In the genomic region with DNA sequence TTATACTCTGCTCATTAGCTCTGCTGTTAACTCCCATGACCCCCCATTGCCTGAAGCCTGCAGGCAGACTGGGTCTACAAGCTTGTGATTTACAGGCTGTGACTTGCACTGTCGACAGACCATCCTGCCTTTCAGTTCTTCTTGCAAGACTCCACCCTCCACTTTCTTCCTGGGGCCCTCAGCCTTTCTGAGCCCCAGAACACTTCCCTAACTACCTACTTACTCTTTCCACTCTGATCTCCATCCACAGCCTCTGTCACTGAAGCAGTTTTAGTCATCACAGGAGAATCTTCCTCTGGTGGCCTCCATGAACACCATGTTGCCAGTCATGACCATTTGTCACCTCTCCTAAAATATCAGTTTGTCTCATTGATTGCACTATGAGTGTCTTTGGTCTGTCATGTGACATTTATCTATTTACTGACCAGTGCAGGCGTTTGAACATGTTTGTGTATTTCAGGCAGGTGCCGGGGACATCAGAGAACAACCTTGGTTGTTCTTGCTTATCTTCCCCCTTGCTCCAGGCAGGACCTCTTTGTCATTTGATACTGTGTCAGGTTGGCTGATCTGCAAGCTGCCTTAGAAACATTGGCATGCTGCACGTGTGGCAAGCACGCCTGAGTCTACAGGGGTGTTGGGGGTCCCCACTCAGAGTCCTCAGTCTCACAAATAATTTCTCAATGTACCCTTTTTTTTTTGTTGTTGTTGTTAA, we compare ENCODE assay signal across 8 mouse cellular contexts. TPM values are rescaled to one million over a fixed set of nuclear protein-coding genes. Genes with fewer than 3 reads are reported as not detected.
A peak's percentile ranks its signal among the peaks of the same experiment; 100 is the strongest.
DNase-seq lines count a peak whose midpoint lies in the region; ATAC-seq and TF ChIP-seq lines count a peak whose summit lies in the region.

No protein-coding gene starts in this region.

- no peak for ATAC-seq in limb, embryonic 11.5 days (ENCODE audit: insufficient number of reproducible peaks, low FRiP score, low TSS enrichment, low read depth)

- H3K4me2 ChIP-seq in limb, embryonic 11.5 days (ENCODE audit: low read depth, severe bottlenecking) = no peak overlapping the region

- no peaks in the 10 kb centered on the region for H3K79me2 ChIP-seq in heart, adult 2 months (replicated peaks; ENCODE audit: control insufficient read depth, insufficient read depth, low read length)

- no peaks in the 10 kb centered on the region for H3K9me3 ChIP-seq in limb, embryonic 11.5 days (ENCODE audit: control insufficient read depth, low read length)

- WGBS in heart, adult 2 months = 36% methylated on average over 5 of the region's 5 CpGs
- 44% methylated on average over 5 of the region's 5 CpGs for WGBS in thymus, adult 2 months
- 21% methylated on average over 5 of the region's 5 CpGs for WGBS in limb, embryonic 11.5 days

- DNase-seq in heart, adult 2 months = peak in 1 of 2 experiments; percentile 44
- DNase-seq in heart, postnatal 36 days = no peak
- DNase-seq in thymus, adult 2 months = no peak
- no peak for DNase-seq in thymus, postnatal 10 days (ENCODE audit: low spot score in 2 of 2)
- DNase-seq in limb, embryonic 11.5 days (ENCODE audit: low spot score) = peak; percentile 43
- peak; percentile 66 for DNase-seq in splenic B cell, adult 2 months (ENCODE audit: low read depth, low spot score)
- DNase-seq in left cerebral cortex, postnatal 10 days (ENCODE audit: extremely low spot score in 1 of 2, low spot score in 2 of 2) = no peak
- no peak for DNase-seq in yolk sac, embryonic 10.5 days (ENCODE audit: low spot score)

- TF ChIP-seq CTCF in heart, adult 2 months (IDR thresholded peaks at IDR 0.05) = no peak
- no peak for TF ChIP-seq CTCF in thymus, adult 2 months (IDR thresholded peaks at IDR 0.05; ENCODE audit: borderline replicate concordance, control insufficient read depth, extremely low read depth, insufficient read depth, low read length, poor library complexity)

- peak; percentile 62; the same call in 1 of the 2 replicates for TF ChIP-seq EP300 in heart, adult 2 months (IDR thresholded peaks at IDR 0.05; ENCODE audit: insufficient read depth, low read depth, low read length)

- peaks cover 12% of the 10 kb centered on the region for H3K36me3 ChIP-seq in heart, adult 2 months (ENCODE audit: control insufficient read depth, insufficient read depth, low read length)
- peaks cover 33% of the 10 kb centered on the region for H3K36me3 ChIP-seq in thymus, adult 2 months (ENCODE audit: control insufficient read depth, insufficient read depth, low read length)
- peaks cover 22% of the 10 kb centered on the region for H3K36me3 ChIP-seq in limb, embryonic 11.5 days (ENCODE audit: control insufficient read depth, insufficient read depth, low read length)
- H3K36me3 ChIP-seq in splenic B cell, adult 2 months (ENCODE audit: control insufficient read depth, insufficient read depth, low read length, poor library complexity, severe bottlenecking) = peaks cover 20% of the 10 kb centered on the region

- H3K4me3 ChIP-seq in heart, adult 2 months = no peak overlapping the region
- no peak overlapping the region for H3K4me3 ChIP-seq in thymus, adult 2 months (ENCODE audit: control insufficient read depth, insufficient read depth, low read length)
- H3K4me3 ChIP-seq in limb, embryonic 11.5 days (ENCODE audit: low read depth, low read length) = no peak overlapping the region

- intact Hi-C loops in heart, adult 2 months (cut with DNase I) = no loop called here
- intact Hi-C loops in heart, postnatal 36 days (cut with DNase I) = loop anchor here (2.0 kb wide), 1 partner anchor 15 kb away; a partner anchor contains a TSS
- intact Hi-C loops in left cerebral cortex, postnatal 10 days (cut with DNase I) = no loop called here

- peak overlapping the region; percentile 25; the same call in 1 of the 2 replicates for H3K9ac ChIP-seq in heart, adult 2 months (ENCODE audit: low read depth, low read length)
- no peak overlapping the region for H3K9ac ChIP-seq in limb, embryonic 11.5 days (ENCODE audit: low read length)

- no peaks in the 10 kb centered on the region for H3K27me3 ChIP-seq in heart, adult 2 months (ENCODE audit: control insufficient read depth, insufficient read depth, low read length)
- no peaks in the 10 kb centered on the region for H3K27me3 ChIP-seq in thymus, adult 2 months (ENCODE audit: control insufficient read depth, insufficient read depth, low read length)
- H3K27me3 ChIP-seq in limb, embryonic 11.5 days (ENCODE audit: control insufficient read depth, insufficient read depth, low read length) = no peaks in the 10 kb centered on the region
- no peaks in the 10 kb centered on the region for H3K27me3 ChIP-seq in splenic B cell, adult 2 months (ENCODE audit: control insufficient read depth, insufficient read depth, low read length, poor library complexity, severe bottlenecking)

- peaks cover 22% of the 10 kb centered on the region for H3K4me1 ChIP-seq in heart, adult 2 months (ENCODE audit: control insufficient read depth, insufficient read depth, low read length)
- H3K4me1 ChIP-seq in thymus, adult 2 months (replicated peaks; ENCODE audit: control insufficient read depth, insufficient read depth, low read length) = peaks cover 44% of the 10 kb centered on the region
- peaks cover 27% of the 10 kb centered on the region for H3K4me1 ChIP-seq in limb, embryonic 11.5 days (ENCODE audit: control insufficient read depth, insufficient read depth, low read length)

- peak overlapping the region; percentile 99 for H3K27ac ChIP-seq in heart, adult 2 months
- peak overlapping the region; percentile 63 for H3K27ac ChIP-seq in thymus, adult 2 months (ENCODE audit: control insufficient read depth, insufficient read depth, low read length)
- H3K27ac ChIP-seq in limb, embryonic 11.5 days (replicated peaks; ENCODE audit: low read depth, low read length) = no peak overlapping the region

- peak; percentile 16; the same call in 1 of the 2 replicates for TF ChIP-seq POLR2A in heart, adult 2 months (IDR thresholded peaks at IDR 0.05; ENCODE audit: insufficient read depth, low read depth, low read length)
- TF ChIP-seq POLR2A in thymus, adult 2 months (IDR thresholded peaks at IDR 0.05; ENCODE audit: control insufficient read depth, extremely low read depth, insufficient read depth, low read length, poor library complexity) = no peak

RNA-seq across cellular contexts. Expression of a gene that starts 6.8 kb away (rescaled TPM):
- 10 to 100 TPM; 43.7 to 44.2 TPM for total RNA-seq in heart, adult 2 months (2021)
- polyA plus RNA-seq in heart, adult 2 months (2012; rRNA removed) = 57.3 and 60.1 TPM in 2 replicates
- 10 to 100 TPM; 45.5 to 46.8 TPM for total RNA-seq in heart, postnatal 36 days (2021)
- polyA plus RNA-seq in thymus, adult 2 months (2012; rRNA removed) = 94.7 and 103 TPM in 2 replicates
- 67.4 and 67.9 TPM in 2 replicates for polyA plus RNA-seq in limb, embryonic 11.5 days (2014; fragmentation: Nextera tagmentation; extraction: Ambion mirVana)
- 10 to 100 TPM; 89.6 to 91.0 TPM for total RNA-seq in left cerebral cortex, postnatal 10 days (2021)

RNA-seq across cellular contexts. Expression of a gene that starts 14.3 kb away (rescaled TPM):
- total RNA-seq in heart, adult 2 months (2021) = 100 to 1,000 TPM; 176 to 229 TPM
- 199 and 208 TPM in 2 replicates for polyA plus RNA-seq in heart, adult 2 months (2012; rRNA removed)
- 100 to 1,000 TPM; 223 to 233 TPM for total RNA-seq in heart, postnatal 36 days (2021)
- polyA plus RNA-seq in thymus, adult 2 months (2012; rRNA removed) = 606 and 621 TPM in 2 replicates
- polyA plus RNA-seq in limb, embryonic 11.5 days (2014; fragmentation: Nextera tagmentation; extraction: Ambion mirVana) = 95.3 and 98.5 TPM in 2 replicates
- total RNA-seq in left cerebral cortex, postnatal 10 days (2021) = 10 to 100 TPM; 46.1 to 47.1 TPM

RNA-seq across cellular contexts. Expression of a gene that starts 38.1 kb away (rescaled TPM):
- total RNA-seq in heart, adult 2 months (2021) = 1 to 10 TPM; 7.4 to 7.6 TPM
- polyA plus RNA-seq in heart, adult 2 months (2012; rRNA removed) = 11.7 and 13.6 TPM in 2 replicates
- 1 to 10 TPM; 5.3 to 6.7 TPM for total RNA-seq in heart, postnatal 36 days (2021)
- 252 and 261 TPM in 2 replicates for polyA plus RNA-seq in thymus, adult 2 months (2012; rRNA removed)
- 44.0 and 48.6 TPM in 2 replicates for polyA plus RNA-seq in limb, embryonic 11.5 days (2014; fragmentation: Nextera tagmentation; extraction: Ambion mirVana)
- 10 to 100 TPM; 21.8 to 24.7 TPM for total RNA-seq in left cerebral cortex, postnatal 10 days (2021)

RNA-seq across cellular contexts. Expression of a gene that starts 38.3 kb away (rescaled TPM):
- total RNA-seq in heart, adult 2 months (2021) = 1 to 10 TPM; 3.4 to 3.8 TPM
- 13.3 and 15.6 TPM in 2 replicates for polyA plus RNA-seq in heart, adult 2 months (2012; rRNA removed)
- 1 to 10 TPM; 2.5 to 2.9 TPM for total RNA-seq in heart, postnatal 36 days (2021)
- polyA plus RNA-seq in thymus, adult 2 months (2012; rRNA removed) = 56.4 and 66.9 TPM in 2 replicates
- 4.8 and 5.0 TPM in 2 replicates for polyA plus RNA-seq in limb, embryonic 11.5 days (2014; fragmentation: Nextera tagmentation; extraction: Ambion mirVana)
- total RNA-seq in left cerebral cortex, postnatal 10 days (2021) = 10 to 100 TPM; 56.3 to 63.5 TPM

RNA-seq across cellular contexts. Expression of a gene that starts 41.0 kb away (rescaled TPM):
- total RNA-seq in heart, adult 2 months (2021) = 100 to 1,000 TPM; 117 to 130 TPM
- 125 and 130 TPM in 2 replicates for polyA plus RNA-seq in heart, adult 2 months (2012; rRNA removed)
- total RNA-seq in heart, postnatal 36 days (2021) = 100 to 1,000 TPM; 111 to 119 TPM
- polyA plus RNA-seq in thymus, adult 2 months (2012; rRNA removed) = 492 and 499 TPM in 2 replicates
- polyA plus RNA-seq in limb, embryonic 11.5 days (2014; fragmentation: Nextera tagmentation; extraction: Ambion mirVana) = 126 and 152 TPM in 2 replicates
- total RNA-seq in left cerebral cortex, postnatal 10 days (2021) = 100 to 1,000 TPM; 156 to 167 TPM

Comparison
In these comparisons a context has a peak if more than half of its experiments do, and no peak if none do; other contexts are left out.
1. DNase-seq: peak in limb, embryonic 11.5 days (single experiment) and splenic B cell, adult 2 months (single experiment); none in heart, postnatal 36 days (0 of 2), thymus, adult 2 months (single experiment), thymus, postnatal 10 days (0 of 2), left cerebral cortex, postnatal 10 days (0 of 2) and yolk sac, embryonic 10.5 days (single experiment).